ENCODE assay signal across 17 mouse cellular contexts in genomic region chr8:114816949-114817348, GRCm38 (mm10).
DNase-seq lines count a peak whose midpoint lies in the region; ATAC-seq lines count a peak whose summit lies in the region.
"Had no signal": no experiment of that assay in that cellular context is flagged by ENCODE, and none has a peak within 500 bp of the region (broad histone marks: within the 10 kb centered on the region; RNA-seq: fewer than 3 reads in every experiment).

No protein-coding gene starts in this region.

- H3K4me1 ChIP-seq in heart, embryonic 13.5 days = peaks cover 30% of the 10 kb centered on the region
- H3K4me1 ChIP-seq in midbrain, embryonic 10.5 days = peaks cover 15% of the 10 kb centered on the region
- H3K4me1 ChIP-seq in midbrain, embryonic 16.5 days (ENCODE audit: control insufficient read depth, insufficient read depth, low read length) = no peaks in the 10 kb centered on the region

- H3K4me3 ChIP-seq in heart, embryonic 13.5 days = no peak overlapping the region
- H3K4me3 ChIP-seq in midbrain, embryonic 10.5 days = no peak overlapping the region
- no peak overlapping the region for H3K4me3 ChIP-seq in midbrain, embryonic 16.5 days (ENCODE audit: low read depth, low read length)
- H3K4me3 ChIP-seq: forebrain, embryonic 13.5 days; gastrocnemius, adult 2 months; heart, adult 2 months; liver, embryonic 12.5 days had no signal

- ATAC-seq in heart, embryonic 13.5 days (ENCODE audit: extremely low read depth, insufficient number of reproducible peaks, low FRiP score, low TSS enrichment) = no peak
- no peak for ATAC-seq in midbrain, embryonic 16.5 days
- ATAC-seq: forebrain, embryonic 13.5 days; hindbrain, postnatal 0 days; liver, embryonic 12.5 days had no signal

- H3K27me3 ChIP-seq in heart, embryonic 13.5 days (replicated peaks) = no peaks in the 10 kb centered on the region
- H3K27me3 ChIP-seq in midbrain, embryonic 10.5 days (ENCODE audit: low read depth, poor library complexity, severe bottlenecking) = no peaks in the 10 kb centered on the region
- H3K27me3 ChIP-seq in midbrain, embryonic 16.5 days (ENCODE audit: control insufficient read depth, insufficient read depth, low read depth, low read length) = peaks cover 2% of the 10 kb centered on the region; the same call in 1 of the 2 replicates
- H3K27me3 ChIP-seq: forebrain, embryonic 13.5 days; liver, embryonic 12.5 days had no signal

- H3K36me3 ChIP-seq in heart, embryonic 13.5 days = no peaks in the 10 kb centered on the region
- no peaks in the 10 kb centered on the region for H3K36me3 ChIP-seq in midbrain, embryonic 10.5 days
- H3K36me3 ChIP-seq in midbrain, embryonic 16.5 days (ENCODE audit: control insufficient read depth, insufficient read depth, low read length) = no peaks in the 10 kb centered on the region
- H3K36me3 ChIP-seq: liver, embryonic 12.5 days had no signal

- no peak for DNase-seq in heart, postnatal 14 days
- no peak for DNase-seq in midbrain, embryonic 10.5 days (ENCODE audit: low spot score)
- peak; percentile 17 for DNase-seq in ES-CJ7 (ENCODE audit: low read depth, low spot score)
- DNase-seq in embryo, embryonic 10.5 days (ENCODE audit: low spot score) = peak; percentile 30
- no peak for DNase-seq in urinary bladder, postnatal 36 days (ENCODE audit: low spot score in 2 of 2)
- DNase-seq in adrenal gland, adult 18-20 months (ENCODE audit: low spot score in 2 of 2) = no peak
- DNase-seq: cerebellum, adult 2 months; gastrocnemius, adult 2 months; heart, adult 2 months; kidney, adult 9 months; layer of hippocampus, adult 9-11 months; lung, postnatal 10 days had no signal

- 0 out of 2 replicates have a peak overlapping the region, but pooled peaks have one; percentile 70 for H3K27ac ChIP-seq in heart, embryonic 13.5 days (replicated peaks)
- peak overlapping the region; percentile 67 for H3K27ac ChIP-seq in midbrain, embryonic 10.5 days (replicated peaks)
- no peak overlapping the region for H3K27ac ChIP-seq in midbrain, embryonic 16.5 days (ENCODE audit: low read length)
- H3K27ac ChIP-seq: forebrain, embryonic 13.5 days; gastrocnemius, adult 2 months; heart, adult 2 months; hindbrain, postnatal 0 days; liver, embryonic 12.5 days had no signal

- no peak overlapping the region for H3K4me2 ChIP-seq in heart, embryonic 13.5 days
- H3K4me2 ChIP-seq in midbrain, embryonic 16.5 days (ENCODE audit: low read length) = no peak overlapping the region
- H3K4me2 ChIP-seq: forebrain, embryonic 13.5 days; liver, embryonic 12.5 days had no signal

- intact Hi-C loops in heart, postnatal 14 days (cut with DNase I) = no loop called here

- H3K9me3 ChIP-seq in heart, embryonic 13.5 days = no peaks in the 10 kb centered on the region
- no peaks in the 10 kb centered on the region for H3K9me3 ChIP-seq in midbrain, embryonic 10.5 days (replicated peaks)
- no peaks in the 10 kb centered on the region for H3K9me3 ChIP-seq in midbrain, embryonic 16.5 days (replicated peaks; ENCODE audit: control insufficient read depth, low read length, poor library complexity, severe bottlenecking)
- H3K9me3 ChIP-seq: forebrain, embryonic 13.5 days; liver, embryonic 12.5 days had no signal

- 40% methylated on average over 4 of the region's 4 CpGs for WGBS in heart, embryonic 13.5 days
- 32% methylated on average over 4 of the region's 4 CpGs for WGBS in midbrain, embryonic 10.5 days
- WGBS in midbrain, embryonic 16.5 days = 23% methylated on average over 4 of the region's 4 CpGs

- no peak overlapping the region for H3K9ac ChIP-seq in heart, embryonic 13.5 days
- no peak overlapping the region for H3K9ac ChIP-seq in midbrain, embryonic 16.5 days (ENCODE audit: low read depth, low read length)
- H3K9ac ChIP-seq: forebrain, embryonic 13.5 days; liver, embryonic 12.5 days had no signal

Comparison
In these comparisons a context has a peak if more than half of its experiments do, and no peak if none do; other contexts are left out.
1. DNase-seq: peak in ES-CJ7 (single experiment) and embryo, embryonic 10.5 days (single experiment); none in heart, postnatal 14 days (0 of 2), midbrain, embryonic 10.5 days (single experiment), urinary bladder, postnatal 36 days (0 of 2) and adrenal gland, adult 18-20 months (0 of 2).